Mouse (Mus musculus): ENCODE results near the gene Reep1.

DNA sequence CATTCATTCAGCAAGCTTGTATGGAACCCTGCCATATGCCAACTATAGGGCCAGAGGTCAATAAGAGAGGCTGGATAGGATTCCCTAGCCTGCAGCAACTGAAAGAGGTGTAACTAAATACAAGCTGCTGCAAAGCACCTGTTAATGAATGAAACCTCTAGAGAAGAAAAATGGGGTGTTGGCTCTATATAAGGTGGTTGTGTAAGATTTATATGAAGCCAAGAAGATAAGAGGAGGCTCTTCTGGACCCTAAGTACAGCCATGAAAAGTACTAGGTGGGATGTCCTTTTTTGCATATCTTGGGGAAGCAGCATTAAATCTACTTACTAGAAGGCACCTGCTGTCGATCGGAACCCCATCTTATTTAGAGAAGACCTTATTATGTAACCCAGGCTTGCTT is 12.2 kb upstream of the Reep1 start:
- TF ChIP-seq CTCF (IDR thresholded peaks at IDR 0.05; ENCODE audit: low read depth): no peak
- no peak for TF ChIP-seq EP300 (optimal IDR thresholded peaks at IDR 0.05)
